Mouse (Mus musculus) kidney, embryonic 14.5 days (tissue): ENCODE measurements around the gene Gpcpd1. TPM values are rescaled to one million over a fixed set of nuclear protein-coding genes. Genes with fewer than 3 reads are reported as not detected.

ENCODE experiments used
- ATAC-seq: fragments of 200-750 bp; cut with Nextera tagmentation; 2 replicates; pipeline ENCODE4 v1.8.0; 2017; ENCODE audit warnings: moderate number of reproducible peaks, mild to moderate bottlenecking, moderate TSS enrichment, moderate library complexity; ENCODE audit not compliant: low FRiP score, low TSS enrichment
- H3K27ac ChIP-seq: fragments of 300-500 bp; sonication (generic); 2 replicates; pipeline ENCODE4 v1.5.1; 2014; ENCODE audit warnings: low read depth, mild to moderate bottlenecking, low read length, moderate library complexity, mixed read lengths
- H3K27me3 ChIP-seq: fragments of 300-500 bp; sonication (generic); 2 replicates; pipeline ENCODE4 v1.6.1; 2014; ENCODE audit warnings: mild to moderate bottlenecking, low read length; ENCODE audit not compliant: control insufficient read depth, insufficient read depth
- H3K36me3 ChIP-seq: fragments of 300-500 bp; sonication (generic); 2 replicates; pipeline ENCODE4 v1.6.1; 2014; ENCODE audit warnings: low read length, mixed read lengths; ENCODE audit not compliant: control insufficient read depth, insufficient read depth
- H3K4me1 ChIP-seq: fragments of 300-500 bp; sonication (generic); 2 replicates; pipeline ENCODE4 v1.6.1; 2014; ENCODE audit warnings: low read length, mixed read lengths; ENCODE audit not compliant: control insufficient read depth, insufficient read depth
- H3K4me2 ChIP-seq: fragments of 300-500 bp; sonication (generic); replicated peaks from 2 replicates; pipeline ENCODE4 v1.6.1; 2014; ENCODE audit warnings: low read depth, mild to moderate bottlenecking, low read length
- H3K4me3 ChIP-seq: fragments of 300-500 bp; sonication (generic); 2 replicates; pipeline ENCODE4 v1.5.1; 2014; ENCODE audit warnings: mild to moderate bottlenecking, low read length
- H3K9ac ChIP-seq: fragments of 300-500 bp; sonication (generic); 2 replicates; pipeline ENCODE4 v1.6.1; 2014; ENCODE audit warnings: low read depth, mild to moderate bottlenecking, low read length, moderate library complexity
- H3K9me3 ChIP-seq: fragments of 300-500 bp; sonication (generic); 2 replicates; pipeline ENCODE4 v1.6.1; 2016; ENCODE audit warnings: low read length; ENCODE audit not compliant: control insufficient read depth
- WGBS: fragments of 180-500 bp; shearing (Covaris S2); extraction: QIAGEN DNeasy Blood & Tissue Kit; methylation state at CpG from one replicate; pipeline ENCODE4 v1.1.7; 2014; 5-methylcytosine and 5-hydroxymethylcytosine counted together
- polyA plus RNA-seq: library from polyadenylated mRNA; unstranded; fragments of >200 nt; fragmentation: Nextera tagmentation; extraction: Ambion mirVana; gene quantifications from 2 replicates; pipeline ENCODE4 v1.2.1, GENCODE M21; 2014

Gene Gpcpd1
- polyA plus RNA-seq, 1 experiment from 2014 or later: 42.8 TPM

DNA sequence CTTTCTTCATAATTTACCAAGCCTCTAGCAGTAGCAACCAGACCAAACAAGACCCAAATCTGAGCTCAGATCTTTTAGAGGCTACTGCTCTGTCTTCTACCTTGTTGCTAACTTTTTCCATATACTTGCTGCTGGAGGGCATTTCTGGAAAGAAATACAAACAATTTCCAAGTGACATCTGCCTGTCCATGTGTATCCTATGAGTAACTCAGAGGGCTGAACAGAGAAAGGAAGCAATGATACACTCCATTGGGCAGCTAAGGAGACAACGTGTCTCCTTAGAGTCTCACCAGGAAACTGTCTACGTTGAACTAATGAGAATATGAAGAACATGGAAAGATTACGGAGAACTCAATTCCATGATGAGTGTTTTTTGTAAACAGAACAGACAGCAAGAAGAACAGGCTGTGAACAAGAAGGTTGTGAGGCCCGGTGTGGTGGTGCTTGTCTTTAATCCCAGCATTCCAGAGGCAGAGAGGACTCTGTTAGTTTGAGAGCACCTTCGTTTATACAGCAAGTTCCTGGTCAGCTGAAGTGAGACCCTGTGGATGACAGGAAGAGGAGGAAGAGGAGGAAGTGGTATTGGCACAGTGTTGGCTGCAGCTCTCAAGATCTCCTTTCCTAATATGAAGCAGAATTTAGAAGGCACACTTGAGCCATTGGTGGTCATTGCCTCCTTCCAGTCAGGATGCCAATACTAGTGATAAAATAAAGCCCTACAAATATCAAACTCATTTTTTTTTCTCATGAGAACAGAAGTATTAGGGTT, 18.4 kb upstream of the Gpcpd1 start:
- Histone ChIP-seq H3K36me3 (no peaks in the 10 kb centered on the region), H3K27me3 (no peaks in the 10 kb centered on the region), H3K4me3 (no peak overlapping the region), H3K27ac (no peak overlapping the region), H3K4me2 (no peak overlapping the region), H3K4me1 (no peaks in the 10 kb centered on the region), H3K9ac (no peak overlapping the region), H3K9me3 (no peaks in the 10 kb centered on the region; the same call in 1 of the 2 replicates)
- no peak for ATAC-seq
- 67% methylated on average over 5 of the region's 5 CpGs for WGBS

- Histone ChIP-seq H3K4me3 (no peak overlapping the region), H3K36me3 (no peaks in the 10 kb centered on the region), H3K4me1 (no peaks in the 10 kb centered on the region), H3K27me3 (no peaks in the 10 kb centered on the region), H3K27ac (no peak overlapping the region), H3K9ac (no peak overlapping the region), H3K9me3 (no peaks in the 10 kb centered on the region; the same call in 1 of the 2 replicates), H3K4me2 (no peak overlapping the region)
- no peak for ATAC-seq
- WGBS: 85% methylated on average over 4 of the region's 4 CpGs
Observed at GRCm38 (mm10) chr2:132604922-132605321, 17.4 kb upstream of the Gpcpd1 start.

GRCm38 (mm10) chr2:132603706-132604105, 16.2 kb upstream of the Gpcpd1 start:
- Histone ChIP-seq H3K4me1 (no peaks in the 10 kb centered on the region), H3K27me3 (no peaks in the 10 kb centered on the region), H3K4me2 (no peak overlapping the region), H3K27ac (no peak overlapping the region), H3K9ac (no peak overlapping the region), H3K9me3 (no peaks in the 10 kb centered on the region), H3K4me3 (no peak overlapping the region), H3K36me3 (no peaks in the 10 kb centered on the region)
- ATAC-seq: no peak
- 86% methylated on average over 2 of the region's 2 CpGs for whole genome bisulfite sequencing

GRCm38 (mm10) chr2:132601777-132602176, 14.2 kb upstream of the Gpcpd1 start:
- Histone ChIP-seq H3K36me3 (no peaks in the 10 kb centered on the region), H3K27ac (no peak overlapping the region), H3K27me3 (no peaks in the 10 kb centered on the region), H3K9me3 (no peaks in the 10 kb centered on the region), H3K4me3 (no peak overlapping the region), H3K9ac (no peak overlapping the region), H3K4me1 (no peaks in the 10 kb centered on the region), H3K4me2 (no peak overlapping the region)
- ATAC-seq: no peak

- ATAC-seq: no peak
- no peaks in the 10 kb centered on the region for H3K4me1 ChIP-seq
- H3K9ac ChIP-seq: no peak overlapping the region
- no peaks in the 10 kb centered on the region for H3K9me3 ChIP-seq
- no peaks in the 10 kb centered on the region for H3K27me3 ChIP-seq
- H3K4me3 ChIP-seq: no peak overlapping the region
- H3K27ac ChIP-seq: no peak overlapping the region
- H3K36me3 ChIP-seq: no peaks in the 10 kb centered on the region
- 76% methylated on average over 4 of the region's 4 CpGs for WGBS
- H3K4me2 ChIP-seq: no peak overlapping the region
Observed at GRCm38 (mm10) chr2:132600081-132600480, 12.6 kb upstream of the Gpcpd1 start.

DNA sequence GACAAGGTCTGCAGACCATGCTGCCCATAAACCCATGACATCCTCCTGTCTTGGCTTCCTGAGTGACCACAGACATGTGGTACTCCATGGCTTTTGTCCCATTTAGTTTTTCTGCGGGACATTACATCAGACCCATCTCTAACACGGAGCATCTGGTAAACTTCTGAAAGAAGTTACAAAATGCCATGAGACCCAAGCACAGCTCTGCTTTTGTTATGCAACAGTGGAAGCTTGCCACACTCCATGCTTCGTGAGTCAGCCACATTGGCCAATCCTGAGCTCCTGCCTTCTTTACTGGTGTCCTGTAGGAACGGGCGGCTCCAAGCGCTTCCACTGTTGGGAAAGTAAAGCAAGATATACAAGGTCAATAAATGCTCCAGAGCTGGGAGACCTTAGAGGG, 11.6 kb upstream of the Gpcpd1 start:
- no peak overlapping the region for H3K4me2 ChIP-seq
- no peaks in the 10 kb centered on the region for H3K27me3 ChIP-seq
- no peaks in the 10 kb centered on the region for H3K4me1 ChIP-seq
- H3K9me3 ChIP-seq: no peaks in the 10 kb centered on the region
- no peak overlapping the region for H3K27ac ChIP-seq
- no peak for ATAC-seq
- 88% methylated on average over 6 of the region's 6 CpGs for WGBS
- no peaks in the 10 kb centered on the region for H3K36me3 ChIP-seq
- no peak overlapping the region for H3K4me3 ChIP-seq
- H3K9ac ChIP-seq: no peak overlapping the region

DNA sequence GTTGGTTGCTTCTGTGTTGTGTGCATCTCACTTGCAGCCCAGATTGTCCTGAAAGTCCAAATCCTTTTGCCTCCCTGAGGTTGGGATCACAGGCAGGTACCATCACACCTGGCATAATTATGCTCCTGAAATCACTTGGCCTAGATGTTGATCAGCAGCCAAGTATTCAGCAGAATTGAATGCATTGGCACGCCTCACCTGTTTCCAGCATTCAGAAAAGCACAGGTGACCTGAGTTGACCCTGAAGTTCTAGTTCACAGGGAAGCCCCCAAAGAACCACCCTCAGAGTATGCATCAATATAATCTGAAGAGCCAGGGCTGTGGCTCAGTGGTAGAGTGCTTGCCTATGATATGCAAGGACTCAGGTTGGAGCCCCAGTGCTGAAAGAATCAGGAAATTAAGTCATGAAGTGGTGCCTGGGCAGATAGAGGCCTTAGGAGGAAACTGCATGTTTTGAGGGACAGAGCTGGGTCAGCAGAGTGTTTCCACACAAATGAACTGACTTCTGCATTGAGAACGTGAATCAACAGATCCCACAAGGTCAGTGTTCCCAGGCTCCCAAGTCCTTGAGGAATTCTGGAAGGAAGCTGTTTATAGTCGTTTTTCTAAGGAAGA, 10.4 kb upstream of the Gpcpd1 start:
- Histone ChIP-seq H3K4me1 (no peaks in the 10 kb centered on the region), H3K4me3 (no peak overlapping the region), H3K36me3 (no peaks in the 10 kb centered on the region), H3K4me2 (no peak overlapping the region), H3K27ac (no peak overlapping the region), H3K9ac (no peak overlapping the region), H3K9me3 (no peaks in the 10 kb centered on the region), H3K27me3 (no peaks in the 10 kb centered on the region)
- ATAC-seq: no peak
- WGBS: 68% methylated on average over 3 of the region's 3 CpGs

DNA sequence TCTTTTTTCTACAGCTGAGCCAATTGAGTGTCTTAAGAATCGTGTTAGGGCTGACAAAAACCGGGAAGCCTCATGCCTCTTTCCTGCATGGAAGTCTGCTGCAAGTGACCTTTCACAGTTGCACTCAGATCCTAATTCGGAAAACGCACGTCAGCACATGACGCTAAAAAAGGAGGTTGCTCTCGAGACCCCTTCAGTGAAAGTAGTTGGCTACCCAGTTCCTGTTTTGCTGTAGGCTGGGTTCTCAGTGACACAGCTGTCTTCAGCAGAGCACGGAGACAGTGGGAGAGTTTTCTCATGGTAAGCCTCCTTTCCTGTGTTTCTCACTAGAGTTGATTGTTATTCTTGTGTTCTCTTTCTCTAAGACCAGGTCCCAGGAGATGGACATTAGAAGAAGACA, 9.7 kb upstream of the Gpcpd1 start:
- Histone ChIP-seq H3K9me3 (no peaks in the 10 kb centered on the region), H3K4me2 (no peak overlapping the region), H3K4me1 (no peaks in the 10 kb centered on the region), H3K36me3 (no peaks in the 10 kb centered on the region), H3K9ac (no peak overlapping the region), H3K4me3 (no peak overlapping the region), H3K27ac (no peak overlapping the region), H3K27me3 (no peaks in the 10 kb centered on the region)
- WGBS: 66% methylated on average over 8 of the region's 8 CpGs
- ATAC-seq: no peak

DNA sequence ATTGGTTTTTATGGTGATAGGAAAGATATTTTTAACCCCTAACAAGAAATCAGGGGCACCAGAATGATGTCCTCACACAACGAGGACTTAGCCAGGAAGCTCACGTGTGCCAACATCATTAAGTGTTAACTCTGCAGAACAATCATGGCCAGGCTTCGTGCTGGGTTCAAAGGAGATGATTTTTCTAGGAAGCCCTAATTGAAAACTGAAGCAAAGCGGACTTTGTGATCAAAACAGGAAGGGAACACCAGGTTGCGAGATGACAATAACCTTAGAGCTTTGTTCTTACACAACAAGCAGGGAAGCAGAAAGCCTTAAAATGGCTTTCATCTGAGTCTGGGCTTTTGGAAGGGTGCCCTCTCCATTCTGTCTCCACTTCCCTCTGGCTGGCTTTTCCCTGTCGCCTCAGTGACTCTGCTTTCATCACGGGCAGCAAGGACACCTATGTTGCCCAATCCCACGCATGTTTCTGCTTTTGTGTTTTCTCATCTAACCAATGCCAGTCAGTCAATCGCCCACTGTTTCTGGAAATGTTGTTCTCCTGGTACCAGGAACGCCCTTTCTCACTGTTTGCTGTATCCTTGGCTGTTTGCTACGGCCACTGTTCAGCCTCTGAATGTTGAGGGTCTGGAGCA, 8.2 kb upstream of the Gpcpd1 start:
- WGBS: 89% methylated on average over 11 of the region's 11 CpGs
- Histone ChIP-seq H3K36me3 (no peaks in the 10 kb centered on the region), H3K4me3 (no peak overlapping the region), H3K27ac (no peak overlapping the region), H3K4me2 (no peak overlapping the region), H3K4me1 (no peaks in the 10 kb centered on the region), H3K9ac (no peak overlapping the region), H3K27me3 (no peaks in the 10 kb centered on the region), H3K9me3 (no peaks in the 10 kb centered on the region)
- no peak for ATAC-seq
